Mouse (Mus musculus) forebrain, embryonic 11.5 days (tissue): Measurements from ENCODE around the gene Kif5a. TPM values are rescaled to one million over a fixed set of nuclear protein-coding genes. Genes with fewer than 3 reads are reported as not detected.
"Not testable (repeated sequence)": the region's sequence is repeated elsewhere in the genome, so short reads cannot be mapped to it uniquely, and the experiment has no call there.

Experiments
- ATAC-seq: fragments of 200-750 bp; cut with Nextera tagmentation; replicated peaks from 2 replicates; pipeline ENCODE4 v1.8.0; 2017; ENCODE audit warnings: moderate TSS enrichment; ENCODE audit not compliant: low FRiP score
- DNase-seq: peaks from one replicate; pipeline ENCODE4 v3.0.0-alpha.2; 2017; ENCODE audit warnings: low spot score
- H3K27ac ChIP-seq: fragments of 300-500 bp; sonication (generic); 2 replicates; pipeline ENCODE4 v1.5.1; 2014; ENCODE audit warnings: low read depth, low read length
- H3K27me3 ChIP-seq: fragments of 300-500 bp; sonication (generic); 2 replicates; pipeline ENCODE4 v1.6.1; 2014; ENCODE audit warnings: mild to moderate bottlenecking, low read length, mixed read lengths; ENCODE audit not compliant: control insufficient read depth, insufficient read depth
- H3K36me3 ChIP-seq: fragments of 300-500 bp; sonication (generic); 2 replicates; pipeline ENCODE4 v1.6.1; 2014; ENCODE audit warnings: mild to moderate bottlenecking, low read length, moderate library complexity, mixed read lengths; ENCODE audit not compliant: control insufficient read depth, insufficient read depth
- H3K4me1 ChIP-seq: fragments of 300-500 bp; sonication (generic); replicated peaks from 2 replicates; pipeline ENCODE4 v1.6.1; 2014; ENCODE audit warnings: low read length, mixed read lengths; ENCODE audit not compliant: control insufficient read depth, insufficient read depth
- H3K4me2 ChIP-seq: fragments of 300-500 bp; sonication (generic); 2 replicates; pipeline ENCODE4 v1.6.1; 2014; ENCODE audit warnings: low read depth, mild to moderate bottlenecking, low read length, moderate library complexity, mixed read lengths; ENCODE audit not compliant: severe bottlenecking
- H3K4me3 ChIP-seq: fragments of 300-500 bp; sonication (generic); 2 replicates; pipeline ENCODE4 v1.5.1; 2014; ENCODE audit warnings: low read depth, low read length
- H3K9ac ChIP-seq: fragments of 300-500 bp; sonication (generic); 2 replicates; pipeline ENCODE4 v1.6.1; 2014; ENCODE audit warnings: low read length
- H3K9me3 ChIP-seq: fragments of 300-500 bp; sonication (generic); 2 replicates; pipeline ENCODE4 v1.6.1; 2016; ENCODE audit warnings: low read length, mixed read lengths; ENCODE audit not compliant: control insufficient read depth
- WGBS: fragments of 180-500 bp; shearing (Covaris S2); extraction: QIAGEN DNeasy Blood & Tissue Kit; methylation state at CpG from one replicate; pipeline ENCODE4 v1.1.7; 2014; 5-methylcytosine and 5-hydroxymethylcytosine counted together
- polyA plus RNA-seq: library from polyadenylated mRNA; unstranded; fragments of >200 nt; fragmentation: Nextera tagmentation; extraction: Ambion mirVana; gene quantifications from 2 replicates; pipeline ENCODE4 v1.2.1, GENCODE M21; 2014

The Kif5a gene
- polyA plus RNA-seq, 1 experiment from 2014 or later = 23.6 TPM

- Histone ChIP-seq H3K4me3 (no peak overlapping the region), H3K9me3 (no peaks in the 10 kb centered on the region), H3K27ac (no peak overlapping the region), H3K4me2 (no peak overlapping the region), H3K27me3 (no peaks in the 10 kb centered on the region), H3K36me3 (no peaks in the 10 kb centered on the region; the same call in 1 of the 2 replicates), H3K4me1 (peaks cover 13% of the 10 kb centered on the region), H3K9ac (no peak overlapping the region)
- ATAC-seq (no peak), DNase-seq (no peak)
- WGBS = 89% methylated on average over 11 of the region's 11 CpGs
Measured at GRCm38 (mm10) chr10:127197505-127198110, 65.5 kb downstream of the Kif5a start.

GRCm38 (mm10) chr10:127197104-127197503 is 66.0 kb downstream of the Kif5a start:
- no peak for ATAC-seq

GRCm38 (mm10) chr10:127196392-127196791 is 66.8 kb downstream of the Kif5a start:
- H3K4me3 ChIP-seq = peak overlapping the region; percentile 84
- 4% methylated on average over 5 of the region's 5 CpGs for WGBS
- H3K9ac ChIP-seq = peak overlapping the region; percentile 94
- no peaks in the 10 kb centered on the region for H3K9me3 ChIP-seq
- H3K4me2 ChIP-seq = peak overlapping the region; percentile 90
- no peaks in the 10 kb centered on the region for H3K27me3 ChIP-seq
- H3K27ac ChIP-seq = peak overlapping the region; percentile 84; the same call in 1 of the 2 replicates
- no peaks in the 10 kb centered on the region; the same call in 1 of the 2 replicates for H3K36me3 ChIP-seq
- ATAC-seq (peak; percentile 37), DNase-seq (peak; percentile 67)
- peaks cover 13% of the 10 kb centered on the region for H3K4me1 ChIP-seq

More at GRCm38 (mm10) chr10:127197104-127197503, 66.0 kb downstream of the Kif5a start:
- WGBS = 92% methylated on average over 8 of the region's 8 CpGs
- Histone ChIP-seq H3K4me2 (no peak overlapping the region), H3K9ac (no peak overlapping the region), H3K27me3 (no peaks in the 10 kb centered on the region), H3K4me1 (peaks cover 13% of the 10 kb centered on the region), H3K27ac (no peak overlapping the region), H3K4me3 (no peak overlapping the region), H3K36me3 (no peaks in the 10 kb centered on the region; the same call in 1 of the 2 replicates), H3K9me3 (no peaks in the 10 kb centered on the region)
- DNase-seq = no peak

GRCm38 (mm10) chr10:127195328-127196129 is 67.6 kb downstream of the Kif5a start, which contains the start of gene Dtx3:
TSS of gene Dtx3 (minus strand) at chr10:127195728.
- no peaks in the 10 kb centered on the region for H3K27me3 ChIP-seq
- peak; percentile 72 for ATAC-seq
- under 1% methylated on average over 34 of the region's 47 CpGs for WGBS

GRCm38 (mm10) chr10:127194428-127195327 is 68.5 kb downstream of the Kif5a start:
- peak overlapping the region; percentile 84 for H3K4me3 ChIP-seq
- H3K9ac ChIP-seq = peak overlapping the region; percentile 94
- H3K9me3 ChIP-seq = no peaks in the 10 kb centered on the region
- H3K4me1 ChIP-seq = peaks cover 22% of the 10 kb centered on the region
- DNase-seq (peak; percentile 56), ATAC-seq (peak; percentile 57)
- WGBS = 28% methylated on average over 22 of the region's 22 CpGs
- H3K27me3 ChIP-seq = no peaks in the 10 kb centered on the region
- peak overlapping the region; percentile 84 for H3K27ac ChIP-seq
- H3K4me2 ChIP-seq = peak overlapping the region; percentile 90
- no peaks in the 10 kb centered on the region; the same call in 1 of the 2 replicates for H3K36me3 ChIP-seq

More at GRCm38 (mm10) chr10:127195328-127196129, 67.6 kb downstream of the Kif5a start, which contains the start of gene Dtx3:
- peak within 1 kb of the TSS; percentile 84 for H3K27ac ChIP-seq
- peak; percentile 80 for DNase-seq
- H3K4me1 ChIP-seq = peaks cover 14% of the 10 kb centered on the region
- H3K9me3 ChIP-seq = no peaks in the 10 kb centered on the region
- H3K36me3 ChIP-seq = no peaks in the 10 kb centered on the region; the same call in 1 of the 2 replicates
- H3K4me3 ChIP-seq = peak within 1 kb of the TSS; percentile 84
- H3K4me2 ChIP-seq = peak within 1 kb of the TSS; percentile 90
- H3K9ac ChIP-seq = peak within 1 kb of the TSS; percentile 94

- no peak overlapping the region for H3K9ac ChIP-seq
- H3K9me3 ChIP-seq = no peaks in the 10 kb centered on the region
- no peak overlapping the region for H3K4me3 ChIP-seq
- ATAC-seq (no peak), DNase-seq (peak; percentile 48)
- H3K27me3 ChIP-seq = no peaks in the 10 kb centered on the region
- no peak overlapping the region for H3K4me2 ChIP-seq
- peaks cover 22% of the 10 kb centered on the region for H3K4me1 ChIP-seq
- no peak overlapping the region for H3K27ac ChIP-seq
- 84% methylated on average over 9 of the region's 9 CpGs for WGBS
- no peaks in the 10 kb centered on the region; the same call in 1 of the 2 replicates for H3K36me3 ChIP-seq
Measured at GRCm38 (mm10) chr10:127193011-127193410, 70.1 kb downstream of the Kif5a start.

GRCm38 (mm10) chr10:127192057-127192328 is 71.2 kb downstream of the Kif5a start:
- ATAC-seq, H3K4me2 ChIP-seq, H3K27ac ChIP-seq, H3K36me3 ChIP-seq, DNase-seq, H3K27me3 ChIP-seq, H3K9me3 ChIP-seq, H3K4me3 ChIP-seq, H3K9ac ChIP-seq: not testable (repeated sequence)
- H3K4me1 ChIP-seq = peaks cover 22% of the 10 kb centered on the region
- 88% methylated on average over 1 of the region's 1 CpGs for WGBS
